18 mouse cellular contexts compared by ENCODE assay signal in the genomic region with DNA sequence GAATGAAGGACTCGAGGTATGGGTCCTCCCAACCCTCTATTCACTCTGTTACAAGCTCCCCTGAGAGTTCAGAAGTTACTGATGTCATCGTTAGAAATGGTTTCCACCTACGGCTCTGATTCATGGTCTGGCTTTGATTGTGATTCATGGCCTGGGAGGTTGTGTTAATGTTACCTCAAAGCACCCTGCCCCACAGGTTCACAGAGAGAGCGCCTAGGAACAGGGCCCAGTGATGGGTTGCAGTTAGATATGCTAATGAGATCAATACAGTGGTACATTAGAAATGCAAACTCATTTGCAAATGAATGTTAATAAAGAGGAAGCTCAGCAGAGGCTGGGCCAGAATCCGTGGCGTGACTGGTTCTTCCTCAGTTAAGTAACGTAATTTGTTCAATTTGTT.
"Had no signal": no experiment of that assay in that cellular context is flagged by ENCODE, and none has a peak within 500 bp of the region (broad histone marks: within the 10 kb centered on the region; RNA-seq: fewer than 3 reads in every experiment).

No protein-coding gene starts in this region.

- ATAC-seq: midbrain, embryonic 16.5 days had no signal

- H3K9ac ChIP-seq: liver, embryonic 13.5 days; midbrain, embryonic 12.5 days had no signal

- H3K9me3 ChIP-seq: liver, embryonic 13.5 days; midbrain, embryonic 12.5 days had no signal

- H3K36me3 ChIP-seq: liver, embryonic 13.5 days; midbrain, embryonic 12.5 days had no signal

- DNase-seq: kidney, adult 2 months; kidney, postnatal 25 days; layer of hippocampus, adult 9-11 months; layer of hippocampus, postnatal 36 days; liver, embryonic 13.5 days; lung, adult 2 months; lung, postnatal 14 days; lung, postnatal 4 days; right cerebral cortex, adult 18-20 months; thymus, adult 18-20 months; thymus, postnatal 14 days; thymus, postnatal 4 days had no signal

- H3K27ac ChIP-seq: kidney, postnatal 0 days; layer of hippocampus, adult 2 months; left cerebral cortex, adult 2 months; liver, embryonic 13.5 days had no signal

- H3K4me3 ChIP-seq: layer of hippocampus, adult 2 months; left cerebral cortex, adult 2 months; liver, embryonic 13.5 days; midbrain, embryonic 12.5 days; myocyte had no signal

- H3K4me2 ChIP-seq: liver, embryonic 13.5 days; midbrain, embryonic 12.5 days had no signal

- H3K4me1 ChIP-seq: liver, embryonic 13.5 days; midbrain, embryonic 12.5 days had no signal

- H3K27me3 ChIP-seq: liver, embryonic 13.5 days had no signal
